Mouse (Mus musculus): ENCODE data around the gene Klhl22.

- no peak for TF ChIP-seq TAL1 (conservative IDR thresholded peaks at IDR 0.05; ENCODE audit: low read depth, low read length)
- TF ChIP-seq CTCF (IDR thresholded peaks at IDR 0.05; ENCODE audit: low read depth, low read length), result no peak
- TF ChIP-seq GATA1 (IDR thresholded peaks at IDR 0.05; ENCODE audit: borderline replicate concordance, low read length), result no peak
- no peak for TF ChIP-seq GATA2 (IDR thresholded peaks at IDR 0.05; ENCODE audit: borderline replicate concordance, low read depth, low read length)
- no peak for TF ChIP-seq POLR2AphosphoS5 (IDR thresholded peaks at IDR 0.05; ENCODE audit: insufficient replicate concordance, low read depth, low read length)
Observed at GRCm38 (mm10) chr16:17802456-17802838, 43.0 kb downstream of the Klhl22 start.
